Mouse (Mus musculus) olfactory bulb, adult 2 months (tissue): ENCODE results near the gene Olfr870.

Source experiments
- CTCF ChIP-seq: fragments of 200-500 bp; IDR thresholded peaks from 2 replicates; pipeline ENCODE4 v1.5.1; 2012; ENCODE audit warnings: low read depth, mild to moderate bottlenecking, low read length, moderate library complexity; ENCODE audit not compliant: insufficient read depth
- POLR2A ChIP-seq: fragments of 200-500 bp; IDR thresholded peaks from 2 replicates; pipeline ENCODE4 v1.6.1; 2012; ENCODE audit warnings: mild to moderate bottlenecking, low read depth, low read length, moderate library complexity; ENCODE audit not compliant: insufficient read depth

DNA sequence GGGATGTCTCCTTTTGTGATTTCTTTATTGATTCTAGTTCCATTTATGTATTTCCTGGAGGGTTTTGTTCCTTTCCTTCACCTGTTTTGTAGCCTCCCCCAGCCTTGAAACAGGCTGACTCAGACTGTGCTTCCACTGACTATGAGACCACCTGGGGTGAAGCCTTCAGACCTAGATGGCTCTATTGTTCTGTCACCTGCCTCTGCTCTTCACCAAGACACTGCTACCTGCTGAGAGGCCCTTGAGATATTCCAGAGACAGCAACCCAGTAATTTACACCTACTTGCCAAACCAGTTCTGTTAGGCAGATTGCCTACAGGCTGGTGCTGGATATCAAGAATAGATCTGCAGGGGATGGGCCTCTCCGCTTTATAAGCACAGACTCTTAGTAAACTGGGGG lies 28.3 kb upstream of the Olfr870 start:
- TF ChIP-seq CTCF (no peak), POLR2A (no peak)
